Mouse (Mus musculus): ENCODE results near the gene Gpc6. TPM values are rescaled to one million over a fixed set of nuclear protein-coding genes. Genes with fewer than 3 reads are reported as not detected.
"Not testable (repeated sequence)": the region's sequence is repeated elsewhere in the genome, so short reads cannot be mapped to it uniquely, and the experiment has no call there.

Gpc6 gene
- polyA plus RNA-seq, 1 experiment: 14.0 TPM

- DNase-seq (ENCODE audit: low spot score): no peak
These were observed 444.3 kb downstream of the Gpc6 start for GRCm38 (mm10) chr14:117369331-117369866.

DNA sequence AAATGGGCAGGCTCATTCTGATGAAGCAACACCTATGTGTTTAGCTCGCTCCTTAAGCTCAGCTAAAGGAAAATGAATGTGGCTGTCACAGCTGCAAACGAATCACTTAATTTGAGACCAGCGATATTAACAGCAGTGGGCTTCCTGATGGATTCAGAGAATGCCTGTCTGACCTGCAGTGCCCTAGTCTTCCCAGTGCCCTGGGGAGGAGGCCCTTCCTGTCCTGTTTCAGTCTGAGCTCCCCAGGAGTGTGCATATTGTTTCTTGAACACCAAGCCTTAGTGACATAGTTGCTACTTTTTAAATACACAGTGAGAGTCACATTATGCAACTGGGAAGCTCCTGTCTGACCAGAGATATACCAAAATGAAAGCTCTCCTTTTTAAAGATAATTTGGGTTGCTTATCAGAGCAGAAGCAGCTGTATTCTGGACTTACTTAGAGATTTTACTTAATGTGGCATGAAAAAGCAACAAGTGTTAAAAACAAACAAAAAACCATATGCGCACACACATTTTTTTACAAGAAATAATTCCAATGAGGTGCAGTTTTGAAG, 451.8 kb downstream of the Gpc6 start:
- DNase-seq (ENCODE audit: low spot score): no peak

DNA sequence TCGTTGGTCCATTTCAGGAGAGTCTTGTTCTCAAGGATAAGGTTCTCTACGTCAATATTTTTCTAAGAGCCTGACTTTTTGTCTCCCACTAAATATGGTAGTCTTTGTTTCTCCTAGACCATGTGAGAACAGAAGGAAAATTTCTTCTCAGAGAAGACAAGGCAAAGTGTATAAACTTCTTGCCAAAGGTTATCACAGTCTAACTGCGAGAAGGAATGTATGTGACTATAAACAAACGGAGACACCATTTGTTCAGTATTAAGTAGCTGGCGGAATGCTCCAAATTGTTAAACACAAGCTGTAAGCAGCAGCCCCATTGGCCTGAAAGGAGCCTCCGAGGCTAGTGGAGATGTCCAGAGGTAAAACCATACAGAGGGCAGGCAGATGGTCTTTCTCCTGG, 454.9 kb downstream of the Gpc6 start:
- DNase-seq (ENCODE audit: low spot score): no peak

DNA sequence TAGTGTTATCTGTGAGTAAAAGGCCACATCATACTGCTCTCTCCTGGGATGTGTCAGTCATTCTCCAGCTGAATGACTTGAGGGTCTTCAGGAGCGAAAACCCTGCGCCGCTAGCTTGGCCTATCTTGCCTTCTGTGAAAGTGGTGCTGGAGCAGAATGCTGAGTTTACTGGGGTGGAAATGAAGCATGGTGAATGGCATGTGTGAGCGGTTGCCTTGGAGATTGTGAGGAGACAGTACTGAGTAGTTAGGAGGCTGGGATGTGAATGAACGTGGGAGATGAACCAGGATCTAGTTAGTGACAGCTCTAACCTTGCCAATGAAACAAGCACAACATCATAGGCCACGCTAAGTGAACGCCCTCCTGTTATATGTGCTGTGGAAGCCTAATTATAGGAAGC, 458.1 kb downstream of the Gpc6 start:
- no peak for DNase-seq (ENCODE audit: low spot score)

DNA sequence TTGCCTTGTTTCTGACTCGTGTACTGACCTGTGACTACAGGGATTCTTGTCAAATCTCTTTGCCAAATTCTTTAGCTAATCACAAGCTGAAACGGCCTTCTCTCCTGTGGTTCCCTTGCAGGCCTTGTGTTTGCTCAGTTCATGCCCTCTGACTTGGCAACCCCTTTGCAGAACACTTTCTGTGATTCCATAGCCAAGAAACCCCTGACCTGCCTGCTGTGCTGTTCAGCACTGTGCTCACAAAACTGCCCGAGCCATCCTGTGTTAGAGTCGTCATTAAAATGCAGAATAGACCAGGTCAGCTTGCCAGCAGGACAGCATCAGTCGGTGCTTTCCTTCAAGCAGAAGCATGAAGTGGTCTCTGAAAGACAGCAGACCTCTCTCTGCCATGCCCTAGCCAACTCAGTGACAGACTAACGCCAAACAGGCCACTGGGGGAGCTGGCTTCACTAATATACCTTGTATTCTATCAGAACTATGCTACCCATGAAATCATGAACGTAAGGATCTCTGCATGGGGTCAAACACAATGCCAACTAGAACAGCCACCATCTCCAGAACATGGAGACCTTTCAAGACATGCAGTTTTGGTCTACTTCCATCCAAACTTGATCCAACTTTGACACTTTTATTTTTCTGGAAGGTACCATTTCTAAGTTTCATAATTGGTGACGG, 459.1 kb downstream of the Gpc6 start:
- no peak for DNase-seq (ENCODE audit: low spot score)

GRCm38 (mm10) chr14:117385731-117386270, 460.7 kb downstream of the Gpc6 start:
- no peak for DNase-seq (ENCODE audit: low spot score)

GRCm38 (mm10) chr14:117390794-117391320, 465.7 kb downstream of the Gpc6 start:
- no peak for DNase-seq (ENCODE audit: low spot score)

DNA sequence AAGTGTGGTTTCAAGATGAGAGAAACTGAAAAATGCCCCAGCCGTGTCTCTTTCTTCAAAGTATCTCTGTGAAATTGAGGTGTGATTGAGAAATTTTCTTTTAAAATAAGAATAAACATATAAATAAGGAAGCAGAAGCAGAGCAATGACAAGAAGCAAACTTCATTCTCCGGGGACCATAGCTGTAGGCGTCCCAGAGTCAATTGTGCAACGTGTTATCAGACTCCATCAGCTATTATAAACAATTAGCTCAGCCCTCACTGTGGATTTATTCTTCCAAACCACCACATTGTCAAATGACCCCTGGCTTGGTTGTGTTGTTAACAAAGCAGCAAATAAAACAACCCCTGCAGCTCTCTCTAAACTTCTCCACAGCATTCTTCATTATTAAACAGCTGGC, 466.3 kb downstream of the Gpc6 start:
- no peak for DNase-seq (ENCODE audit: low spot score)

GRCm38 (mm10) chr14:117397165-117397564, 472.1 kb downstream of the Gpc6 start:
- no peak for DNase-seq (ENCODE audit: low spot score)

GRCm38 (mm10) chr14:117407824-117408524, 482.9 kb downstream of the Gpc6 start:
- no peak for DNase-seq (ENCODE audit: low spot score)

DNA sequence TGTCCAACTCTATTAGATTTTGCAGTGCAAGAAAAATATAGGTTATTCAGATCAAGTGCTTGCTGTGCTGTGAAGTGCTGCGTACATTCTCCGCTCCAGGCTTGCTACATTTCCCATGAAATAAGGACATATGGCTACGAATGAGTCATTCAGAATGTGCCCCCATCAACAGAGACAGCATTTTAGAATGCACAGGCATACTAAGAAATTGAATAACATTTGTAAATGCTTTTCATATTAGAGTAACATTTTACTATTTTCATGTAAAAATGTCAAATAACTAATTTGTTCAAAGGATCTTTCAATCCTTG, 483.4 kb downstream of the Gpc6 start:
- DNase-seq (ENCODE audit: low spot score): no peak

- DNase-seq (ENCODE audit: low spot score): no peak
These were observed 484.7 kb downstream of the Gpc6 start for GRCm38 (mm10) chr14:117409778-117410177.

DNA sequence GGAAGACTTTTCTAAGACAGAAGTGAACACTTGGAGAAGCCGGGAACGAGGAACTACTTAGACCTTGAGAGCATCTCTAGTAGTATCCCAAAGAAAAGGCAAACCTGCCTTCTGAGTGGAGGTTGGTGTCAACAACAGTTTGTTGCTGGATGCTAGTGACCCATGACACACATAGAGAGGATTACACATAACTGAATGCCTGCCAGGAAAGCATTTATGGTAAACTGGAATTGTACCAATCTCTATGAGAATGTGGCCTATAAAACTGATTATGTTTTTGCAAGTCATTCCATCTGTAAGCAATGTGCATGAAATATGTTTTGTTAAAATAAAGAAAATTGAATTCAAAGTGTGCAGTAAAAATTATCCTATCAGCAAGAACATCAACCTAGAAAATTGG, 485.4 kb downstream of the Gpc6 start:
- no peak for DNase-seq (ENCODE audit: low spot score)

DNA sequence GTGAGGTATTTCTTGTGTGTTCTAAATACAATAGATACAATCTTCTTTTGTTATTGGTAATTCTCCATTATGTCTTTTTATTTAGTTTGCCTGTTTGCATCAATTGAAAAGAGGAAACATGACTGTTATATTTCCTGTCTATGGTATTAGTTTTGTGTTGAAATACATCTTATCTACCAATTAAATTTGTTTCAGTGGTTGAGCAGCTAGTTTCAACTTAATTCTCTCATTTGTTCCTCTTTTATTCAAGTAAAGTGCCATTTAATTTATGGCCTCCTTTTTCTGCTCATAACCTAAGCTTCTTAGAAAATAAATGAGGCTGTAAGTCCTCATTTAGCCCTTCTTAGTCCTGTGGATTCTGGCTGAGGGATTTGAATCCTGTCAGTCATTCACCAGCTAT, 489.9 kb downstream of the Gpc6 start:
- no peak for DNase-seq (ENCODE audit: low spot score)

DNA sequence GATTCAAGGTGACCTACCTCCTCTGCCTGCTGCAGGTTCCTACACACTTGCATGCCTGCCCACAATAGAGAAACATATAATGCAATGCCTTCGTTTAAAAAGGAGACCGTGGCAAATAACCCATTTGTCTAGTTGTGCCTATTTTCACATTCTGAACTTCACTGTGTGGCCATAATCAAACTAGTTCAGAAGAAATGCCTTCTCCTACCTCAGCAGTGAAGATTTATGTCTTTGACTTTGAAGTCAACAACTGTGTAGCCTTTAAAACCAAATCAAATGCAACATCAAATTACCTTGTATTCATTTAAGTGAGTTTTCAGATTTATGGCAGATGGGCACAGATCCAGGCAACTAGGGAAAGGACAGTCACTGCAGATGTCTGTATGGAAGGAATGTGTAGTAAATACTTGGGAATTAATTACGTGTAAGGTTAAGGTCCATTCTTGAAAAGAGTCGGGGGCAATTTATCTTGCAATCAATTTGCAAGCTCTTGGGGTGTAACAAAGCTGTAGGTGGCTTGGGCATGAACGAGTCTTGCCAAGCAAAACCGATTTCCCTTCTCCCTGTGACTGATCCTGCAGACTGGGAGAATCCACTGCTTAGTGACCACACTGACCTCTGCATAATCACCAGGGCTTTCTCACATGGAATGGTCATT, 494.6 kb downstream of the Gpc6 start:
- DNase-seq (ENCODE audit: low spot score): no peak

- DNase-seq (ENCODE audit: low spot score): no peak
These were observed 496.1 kb downstream of the Gpc6 start for GRCm38 (mm10) chr14:117421170-117421569.

GRCm38 (mm10) chr14:117426116-117426515, 501.0 kb downstream of the Gpc6 start:
- no peak for DNase-seq (ENCODE audit: low spot score)

- no peak for DNase-seq (ENCODE audit: low spot score)
These were observed 502.7 kb downstream of the Gpc6 start for GRCm38 (mm10) chr14:117427776-117428175.

DNA sequence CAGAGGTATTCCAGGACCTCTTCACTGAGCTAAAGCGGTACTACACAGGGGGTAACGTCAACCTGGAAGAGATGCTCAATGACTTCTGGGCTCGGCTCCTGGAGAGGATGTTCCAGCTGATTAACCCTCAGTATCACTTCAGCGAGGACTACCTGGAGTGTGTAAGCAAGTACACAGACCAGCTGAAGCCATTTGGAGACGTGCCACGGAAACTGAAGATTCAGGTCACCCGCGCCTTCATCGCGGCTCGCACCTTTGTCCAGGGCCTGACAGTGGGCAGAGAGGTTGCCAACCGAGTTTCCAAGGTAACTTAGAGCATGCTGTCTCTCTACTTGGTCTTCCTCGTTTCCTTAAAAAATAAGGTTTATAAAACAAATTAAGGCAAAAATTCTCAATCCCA, 510.6 kb downstream of the Gpc6 start:
- DNase-seq (ENCODE audit: low spot score): no peak

DNA sequence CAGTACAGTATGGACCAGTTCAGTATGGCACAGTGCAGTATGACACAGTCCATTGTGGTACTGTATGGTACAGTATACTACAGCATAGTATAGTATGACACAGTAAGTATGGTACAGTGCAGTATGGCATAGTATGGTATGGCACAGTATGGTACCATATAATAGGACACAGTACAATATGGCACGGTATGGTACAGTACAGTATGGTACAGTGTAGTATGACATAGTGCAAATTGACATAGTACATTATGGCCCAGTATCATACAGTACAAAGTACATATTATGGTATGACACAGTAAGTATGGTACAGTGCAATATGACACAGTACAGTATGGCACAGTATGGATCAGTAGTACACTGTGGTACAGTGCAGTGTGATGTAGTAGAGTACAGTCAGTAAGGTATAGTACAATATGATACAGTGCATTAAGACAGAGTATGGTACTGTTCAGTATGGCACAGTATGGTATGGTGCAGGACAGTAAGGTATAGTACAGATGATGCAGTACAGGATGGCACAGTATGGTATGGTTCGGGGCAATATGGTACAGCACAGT, 521.6 kb downstream of the Gpc6 start:
- DNase-seq (ENCODE audit: low spot score): not testable (repeated sequence)

- DNase-seq (ENCODE audit: low spot score): no peak
These were observed 526.4 kb downstream of the Gpc6 start for GRCm38 (mm10) chr14:117451391-117451991.

All from urinary bladder, adult 2 months (tissue).